Mouse (Mus musculus) spleen, adult 12 weeks (tissue): ENCODE data around the gene Ddt.
"Not testable (repeated sequence)": the region's sequence is repeated elsewhere in the genome, so short reads cannot be mapped to it uniquely, and the experiment has no call there.

Source experiments
- DNase-seq: peaks from one replicate; pipeline ENCODE4 v3.0.0; 2022; ENCODE audit warnings: low spot score

Gene Ddt

DNA sequence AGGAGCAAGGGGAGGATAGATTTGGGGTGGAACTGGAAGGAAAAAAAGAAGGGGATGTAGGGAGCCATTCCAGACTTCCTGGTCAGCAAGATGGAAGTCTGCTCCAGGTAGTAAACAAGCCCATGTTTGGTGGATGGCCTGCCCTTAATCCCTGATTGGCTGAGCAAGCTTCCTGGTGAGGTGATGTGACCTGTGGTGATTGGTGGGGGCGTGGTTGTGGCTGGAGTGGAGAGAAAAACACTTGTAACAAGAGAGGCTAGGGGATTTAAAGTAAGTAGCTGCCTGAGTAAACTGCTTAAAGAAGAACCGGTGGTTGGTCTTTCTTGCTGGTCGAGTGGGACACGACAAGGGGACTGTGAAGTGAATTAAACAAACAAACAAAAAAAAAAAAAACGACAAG is 5.5 kb downstream of the Ddt start:
- DNase-seq: not testable (repeated sequence)

DNA sequence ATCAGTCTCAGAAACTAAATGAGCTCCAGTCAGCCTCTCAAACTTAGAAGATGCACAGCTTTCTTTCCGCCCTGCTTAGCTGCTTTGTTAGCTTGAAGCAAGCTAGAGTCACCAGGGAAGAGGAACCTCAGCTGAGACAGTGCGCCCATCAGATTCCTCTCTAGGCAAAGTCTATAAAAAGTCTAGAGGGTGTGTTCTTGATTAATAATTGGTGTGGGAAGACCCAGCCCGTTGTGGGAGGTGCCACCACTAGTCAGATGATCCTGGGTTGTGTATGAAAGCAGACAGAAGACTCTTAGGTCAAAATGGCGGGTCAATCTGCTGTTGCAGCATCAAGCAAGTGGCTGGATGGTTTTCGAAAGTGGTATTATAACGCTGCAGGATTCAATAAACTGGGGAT is 6.4 kb downstream of the Ddt start:
- DNase-seq: no peak

DNA sequence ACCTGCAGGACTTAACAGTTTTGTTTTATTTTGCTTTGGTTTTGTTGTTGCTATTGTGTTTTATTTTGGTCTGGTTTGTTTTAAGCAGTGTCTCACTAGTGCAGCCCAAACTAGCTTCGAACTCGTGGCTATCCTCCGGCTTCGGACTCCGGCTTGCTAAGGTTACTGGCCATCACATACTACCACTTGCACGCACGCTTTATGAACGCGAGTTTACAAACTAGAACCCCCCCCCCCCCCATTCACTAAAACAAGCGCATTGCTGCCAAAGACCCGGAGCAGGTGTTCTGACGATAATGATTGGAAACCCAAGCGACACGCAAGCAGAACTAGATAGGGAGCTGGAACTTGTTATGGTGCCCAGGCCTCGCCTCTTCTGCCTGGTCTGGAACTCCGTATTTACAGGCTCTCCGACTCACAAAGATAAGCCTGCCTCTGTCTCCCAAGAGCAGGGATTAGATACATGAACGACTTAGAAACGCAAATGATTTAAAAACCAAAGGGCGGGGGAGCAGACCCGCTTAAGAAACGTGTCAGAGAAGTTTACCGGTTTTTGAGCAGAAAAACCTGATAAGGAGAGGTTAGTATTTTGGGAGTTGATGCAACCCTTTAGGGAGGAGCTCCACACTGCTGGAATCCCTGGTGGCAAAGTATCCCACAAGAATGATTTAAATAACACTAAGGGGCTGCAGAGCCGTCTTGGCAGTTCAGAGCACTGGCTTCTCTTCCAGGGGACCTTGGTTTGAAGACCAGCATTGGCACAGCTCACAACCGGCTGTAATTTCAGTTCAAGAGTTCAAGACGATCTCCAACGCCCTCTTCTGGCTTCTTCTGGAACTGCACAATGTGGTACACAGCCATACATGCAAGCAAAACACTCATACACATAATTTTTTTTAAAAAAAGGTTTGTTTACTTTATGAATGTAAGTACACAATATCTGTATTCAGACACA is 8.4 kb downstream of the Ddt start:
- DNase-seq: peak; percentile 83

- peak; percentile 96 for DNase-seq
Measured at GRCm38 (mm10) chr10:75763682-75764518, 9.3 kb downstream of the Ddt start, which contains the start of gene Cabin1. Gene Cabin1 (minus strand): TSS chr10:75764341.

DNA sequence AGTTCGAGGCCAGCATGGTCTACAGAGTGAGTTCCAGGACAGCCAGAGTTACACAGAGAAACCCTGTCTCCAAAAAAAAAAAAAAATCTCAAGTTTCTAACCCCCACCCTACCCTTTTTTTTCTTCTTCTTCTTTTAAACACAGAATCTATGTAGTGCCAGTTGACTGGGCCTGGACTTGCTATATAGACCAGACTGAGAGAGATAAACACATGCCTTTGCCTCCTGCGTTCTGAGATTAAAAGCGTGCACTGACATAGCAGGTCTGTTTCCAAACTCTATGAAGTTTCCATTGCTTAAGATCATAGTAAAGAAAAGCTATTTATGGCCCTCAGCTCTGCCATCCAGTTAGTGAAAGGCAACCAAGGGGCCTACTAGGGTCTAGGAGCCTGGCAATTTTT is 10.8 kb downstream of the Ddt start:
- no peak for DNase-seq

- DNase-seq: no peak
Measured at GRCm38 (mm10) chr10:75760311-75760710, 12.9 kb downstream of the Ddt start.

DNA sequence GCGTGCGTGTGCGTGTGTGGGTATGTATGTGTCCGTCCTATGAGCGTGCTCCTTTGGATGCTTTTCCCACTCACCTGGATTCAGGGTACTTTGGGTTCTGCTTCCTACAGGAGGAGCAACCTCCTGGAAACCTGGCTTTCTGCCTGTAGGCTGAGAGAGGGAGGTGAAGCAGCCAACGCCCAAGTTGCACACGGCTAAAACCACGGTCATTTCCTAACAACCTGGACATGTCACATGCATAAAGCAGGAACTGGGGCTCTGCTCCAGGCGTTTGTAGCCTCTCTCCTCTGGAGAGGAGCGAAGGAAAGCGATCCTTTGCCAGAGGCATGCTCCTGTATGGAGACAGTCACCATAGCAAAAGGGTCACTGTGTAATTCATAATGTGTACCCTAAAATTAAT is 16.5 kb downstream of the Ddt start:
- no peak for DNase-seq

- DNase-seq: peak; percentile 68
Measured at GRCm38 (mm10) chr10:75744017-75744416, 29.2 kb downstream of the Ddt start.

DNA sequence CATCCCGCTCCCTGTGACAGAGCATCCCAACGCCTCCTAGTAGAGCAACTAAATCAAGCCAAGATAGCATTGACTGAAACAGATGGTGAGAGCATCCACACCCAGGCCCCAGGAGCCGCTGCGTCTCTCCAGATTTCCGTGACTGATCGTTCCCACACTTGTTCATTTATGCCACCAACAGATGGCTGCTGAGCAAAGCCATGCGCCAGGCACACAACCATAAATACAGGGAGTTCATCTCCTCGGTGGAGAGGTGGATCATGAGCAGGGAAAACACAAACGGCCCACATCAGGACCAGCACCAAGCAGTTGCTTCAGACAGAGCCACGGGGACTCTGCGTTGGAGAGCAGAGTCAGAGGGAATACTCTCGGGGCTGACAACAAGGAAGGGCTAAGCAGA is 29.8 kb downstream of the Ddt start:
- DNase-seq: no peak

DNA sequence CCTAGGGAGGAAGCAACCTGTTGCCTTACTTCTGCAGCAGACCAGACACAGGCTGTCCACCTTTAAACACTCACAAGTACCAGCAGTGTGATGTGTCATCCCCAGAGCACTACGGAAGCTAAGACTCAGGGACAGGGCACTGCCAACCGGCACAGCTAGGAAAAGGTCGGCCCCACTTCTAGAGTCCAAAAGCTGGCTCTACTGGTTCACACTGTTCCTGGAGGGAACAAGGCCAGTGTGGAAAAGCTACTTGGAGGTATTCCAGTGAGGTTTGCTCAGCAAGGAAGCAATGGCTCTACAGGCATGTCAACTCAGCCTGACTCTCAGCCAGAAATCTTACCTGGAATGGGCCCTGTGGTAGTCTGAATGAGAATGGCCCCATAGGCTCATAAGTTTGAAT is 32.3 kb downstream of the Ddt start:
- no peak for DNase-seq

- DNase-seq: no peak
Measured at GRCm38 (mm10) chr10:75725449-75725848, 47.8 kb downstream of the Ddt start.
